Mouse (Mus musculus): Measurements from ENCODE around the gene Pa2g4. TPM values are rescaled to one million over a fixed set of nuclear protein-coding genes. Genes with fewer than 3 reads are reported as not detected.

Pa2g4 gene
- total RNA-seq, 2 experiments from 2014 or later, result 36.3 to 36.7 TPM

- DNase-seq, result peak; percentile 83
Measured at GRCm38 (mm10) chr10:128536266-128536940, 29.4 kb downstream of the Pa2g4 start.

GRCm38 (mm10) chr10:128535624-128536265 is 30.0 kb downstream of the Pa2g4 start:
- DNase-seq, result no peak

- DNase-seq, result no peak
Measured at GRCm38 (mm10) chr10:128535206-128535605, 30.6 kb downstream of the Pa2g4 start.

GRCm38 (mm10) chr10:128526366-128527356 is 39.1 kb downstream of the Pa2g4 start:
- no peak for DNase-seq

- peak; percentile 97 for DNase-seq
Measured at GRCm38 (mm10) chr10:128525671-128526308, 40.0 kb downstream of the Pa2g4 start, which contains the start of gene Esyt1. Esyt1 (minus strand) TSS chr10:128525871.

GRCm38 (mm10) chr10:128524732-128525662 is 40.8 kb downstream of the Pa2g4 start:
- peak; percentile 50 for DNase-seq

GRCm38 (mm10) chr10:128524111-128524731 is 41.6 kb downstream of the Pa2g4 start:
- no peak for DNase-seq

- DNase-seq, result no peak
Measured at GRCm38 (mm10) chr10:128522351-128522750, 43.4 kb downstream of the Pa2g4 start.

GRCm38 (mm10) chr10:128520591-128520990 is 45.2 kb downstream of the Pa2g4 start:
- no peak for DNase-seq

GRCm38 (mm10) chr10:128518833-128519232 is 47.0 kb downstream of the Pa2g4 start:
- DNase-seq, result no peak

- DNase-seq, result no peak
Measured at GRCm38 (mm10) chr10:128516677-128517076, 49.1 kb downstream of the Pa2g4 start.

GRCm38 (mm10) chr10:128516029-128516428 is 49.8 kb downstream of the Pa2g4 start:
- DNase-seq, result no peak

GRCm38 (mm10) chr10:128515044-128515443 is 50.7 kb downstream of the Pa2g4 start:
- DNase-seq, result no peak

- no peak for DNase-seq
Measured at GRCm38 (mm10) chr10:128511761-128512160, 54.0 kb downstream of the Pa2g4 start.

GRCm38 (mm10) chr10:128511189-128511588 is 54.6 kb downstream of the Pa2g4 start:
- no peak for DNase-seq

GRCm38 (mm10) chr10:128510301-128510700 is 55.5 kb downstream of the Pa2g4 start:
- no peak for DNase-seq

GRCm38 (mm10) chr10:128509831-128510230 is 56.0 kb downstream of the Pa2g4 start:
- no peak for DNase-seq

- DNase-seq, result no peak
Measured at GRCm38 (mm10) chr10:128509203-128509602, 56.6 kb downstream of the Pa2g4 start.

- no peak for DNase-seq
Measured at GRCm38 (mm10) chr10:128508260-128508659, 57.5 kb downstream of the Pa2g4 start.

All from gastrocnemius, postnatal 25 days (tissue).